Mouse (Mus musculus): Measurements from ENCODE around the gene Ghr. TPM values are rescaled to one million over a fixed set of nuclear protein-coding genes. Genes with fewer than 3 reads are reported as not detected.

Gene Ghr
- total RNA-seq, 2 experiments from 2014 or later, result 12.6 to 13.8 TPM

- no peak for DNase-seq (ENCODE audit: low spot score in 2 of 2)
Measured at GRCm38 (mm10) chr15:3536309-3536900, 46.9 kb downstream of the Ghr start.

DNA sequence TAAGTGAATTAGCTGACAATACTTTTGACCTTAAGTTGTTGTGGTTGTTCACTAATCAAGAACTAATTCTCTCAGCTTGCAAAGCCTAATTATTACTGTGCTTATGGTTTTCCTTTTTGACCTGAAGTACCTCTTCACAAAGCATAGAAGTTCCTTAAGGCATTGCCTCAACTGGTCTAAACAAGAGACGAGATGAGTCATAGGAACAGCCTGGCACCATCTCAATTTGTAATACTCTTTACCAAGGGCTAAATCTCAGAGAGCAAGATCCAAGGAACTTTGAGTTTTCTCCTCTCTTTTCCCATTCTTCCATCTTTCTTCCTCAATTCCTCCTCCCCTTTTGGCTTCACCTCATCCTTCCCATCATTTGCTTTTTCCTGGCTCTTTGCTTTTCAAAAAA, 69.3 kb downstream of the Ghr start:
- DNase-seq (ENCODE audit: low spot score in 2 of 2), result no peak

- no peak for DNase-seq (ENCODE audit: low spot score in 2 of 2)
Measured at GRCm38 (mm10) chr15:3512380-3512779, 70.9 kb downstream of the Ghr start.

GRCm38 (mm10) chr15:3511639-3512171, 71.6 kb downstream of the Ghr start:
- no peak for DNase-seq (ENCODE audit: low spot score in 2 of 2)

DNA sequence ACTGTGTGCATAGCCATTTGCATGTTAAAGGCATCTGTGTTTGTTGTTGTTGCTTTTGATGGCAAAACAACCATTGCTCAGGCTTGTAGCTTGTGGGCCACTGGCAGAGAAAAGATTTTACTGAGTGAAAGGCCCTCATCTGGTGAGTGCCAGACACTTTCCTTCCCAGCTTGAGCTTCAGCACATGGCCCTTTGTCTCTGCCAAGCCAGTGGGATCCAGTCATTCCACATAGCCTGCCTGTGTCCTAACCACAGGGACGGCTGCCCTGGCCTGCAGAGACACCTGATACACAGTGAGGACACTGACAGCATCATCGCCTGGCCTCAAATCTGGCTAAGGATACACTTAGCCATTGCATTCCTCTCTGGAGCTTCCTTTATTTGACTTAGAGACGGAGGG, 74.2 kb downstream of the Ghr start:
- DNase-seq (ENCODE audit: low spot score in 2 of 2), result no peak

- DNase-seq (ENCODE audit: low spot score in 2 of 2), result no peak
Measured at GRCm38 (mm10) chr15:3507329-3507728, 76.0 kb downstream of the Ghr start.

- no peak for DNase-seq (ENCODE audit: low spot score in 2 of 2)
Measured at GRCm38 (mm10) chr15:3504700-3505099, 78.6 kb downstream of the Ghr start.

DNA sequence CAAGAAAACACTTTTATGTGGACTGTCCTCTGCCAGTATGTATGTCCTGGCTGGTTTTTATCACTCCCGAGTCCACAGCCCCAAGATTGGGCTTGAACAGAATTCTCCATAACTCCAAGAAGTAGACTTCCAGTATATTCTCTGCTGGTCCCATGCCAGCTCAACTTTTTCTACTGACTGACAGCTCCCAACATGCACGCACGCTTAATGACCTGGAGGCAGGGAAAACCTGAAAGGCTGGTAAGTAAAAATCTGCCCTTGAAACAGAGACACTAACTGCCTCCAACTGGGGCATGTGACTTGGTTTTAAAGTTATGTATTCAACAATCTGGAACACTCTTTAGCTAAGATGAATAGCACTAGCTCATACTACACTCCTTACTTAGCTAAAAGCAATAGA, 81.6 kb downstream of the Ghr start:
- no peak for DNase-seq (ENCODE audit: low spot score in 2 of 2)

DNA sequence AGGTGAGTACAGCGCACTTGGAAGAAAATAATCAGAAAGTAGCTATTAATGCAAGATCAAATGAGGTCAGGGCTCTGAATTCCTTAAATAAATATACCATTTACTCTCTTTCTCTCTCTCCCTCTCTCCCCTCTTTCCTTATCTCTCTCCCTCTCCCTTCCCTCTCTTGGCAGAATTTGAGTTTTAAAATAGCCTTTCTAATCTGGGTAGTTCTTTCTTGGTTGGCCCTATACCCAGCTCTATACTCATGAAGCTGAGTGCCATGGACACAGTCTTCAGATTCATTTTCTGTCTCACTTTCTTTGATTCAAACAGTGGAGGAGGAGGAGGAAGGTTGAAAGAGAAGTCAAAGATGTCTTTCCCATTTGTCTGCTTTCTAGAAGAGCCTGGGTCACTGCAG, 84.3 kb downstream of the Ghr start:
- no peak for DNase-seq (ENCODE audit: low spot score in 2 of 2)

DNA sequence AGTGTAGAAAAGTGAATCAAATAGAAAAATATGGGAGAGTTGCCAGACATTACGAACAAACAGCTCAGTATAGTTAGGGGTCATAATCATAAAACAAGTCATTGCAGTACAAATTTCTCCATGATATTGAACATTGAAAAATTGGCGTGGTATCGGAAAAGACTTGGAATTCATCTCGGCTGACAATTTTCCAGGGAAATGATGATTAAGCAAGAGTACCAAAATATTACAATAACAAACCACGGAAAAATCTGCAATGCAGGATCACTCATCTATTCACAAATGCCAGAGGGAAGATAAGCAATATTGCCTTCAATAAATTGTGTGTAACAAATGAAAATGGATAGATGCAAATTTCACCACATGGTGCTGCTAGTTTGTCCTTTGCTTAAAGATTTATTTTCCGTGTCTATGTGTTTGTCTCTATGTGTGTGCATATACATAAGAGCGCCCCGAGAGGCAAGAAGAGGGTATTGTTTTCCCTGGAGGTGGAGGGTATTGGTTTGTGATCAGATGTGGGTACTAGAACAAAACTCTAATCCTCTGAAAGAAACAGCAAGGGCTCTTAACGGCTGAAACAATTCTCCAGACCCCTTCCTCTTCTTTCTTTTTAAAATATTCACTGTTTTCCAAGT, 85.2 kb downstream of the Ghr start:
- no peak for DNase-seq (ENCODE audit: low spot score in 2 of 2)

- no peak for DNase-seq (ENCODE audit: low spot score in 2 of 2)
Measured at GRCm38 (mm10) chr15:3490868-3491267, 92.4 kb downstream of the Ghr start.

DNA sequence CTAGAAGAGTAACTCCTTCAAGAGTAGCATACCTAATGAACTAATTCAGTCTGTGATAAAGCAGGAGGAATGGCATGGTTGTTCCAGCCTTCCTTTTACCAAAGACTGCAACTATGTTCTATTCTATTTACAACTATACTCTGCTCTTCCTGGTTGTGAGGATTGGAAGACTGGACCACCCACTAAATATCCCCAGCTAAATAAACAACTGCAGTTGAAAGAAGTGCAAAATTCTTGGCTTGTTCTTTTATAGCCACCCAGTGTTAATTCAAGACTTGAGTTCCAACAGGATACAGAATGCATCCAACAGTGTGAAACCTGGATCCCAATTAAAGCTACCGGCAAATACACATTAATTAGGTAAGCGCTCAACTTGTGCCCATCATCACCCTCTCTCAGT, 93.3 kb downstream of the Ghr start:
- no peak for DNase-seq (ENCODE audit: low spot score in 2 of 2)

DNA sequence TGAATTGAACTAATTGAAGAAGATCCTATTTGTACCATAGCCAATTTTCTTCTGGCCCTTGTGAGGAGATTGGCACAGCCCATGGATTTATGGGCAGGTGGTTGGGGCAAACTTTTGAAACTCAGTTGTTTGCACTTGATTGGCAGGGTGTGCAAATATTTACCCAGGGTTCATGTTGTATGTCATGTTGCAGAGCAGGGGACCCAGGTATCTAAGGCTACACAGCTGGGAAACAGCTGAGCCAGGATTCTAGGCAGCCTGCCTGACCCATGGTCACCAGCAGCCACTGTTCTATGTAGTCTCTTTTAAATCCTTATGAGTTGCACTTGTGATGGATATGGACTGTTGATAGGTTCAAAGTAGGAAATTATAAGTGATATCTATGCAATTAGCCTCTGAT, 94.1 kb downstream of the Ghr start:
- no peak for DNase-seq (ENCODE audit: low spot score in 2 of 2)

DNA sequence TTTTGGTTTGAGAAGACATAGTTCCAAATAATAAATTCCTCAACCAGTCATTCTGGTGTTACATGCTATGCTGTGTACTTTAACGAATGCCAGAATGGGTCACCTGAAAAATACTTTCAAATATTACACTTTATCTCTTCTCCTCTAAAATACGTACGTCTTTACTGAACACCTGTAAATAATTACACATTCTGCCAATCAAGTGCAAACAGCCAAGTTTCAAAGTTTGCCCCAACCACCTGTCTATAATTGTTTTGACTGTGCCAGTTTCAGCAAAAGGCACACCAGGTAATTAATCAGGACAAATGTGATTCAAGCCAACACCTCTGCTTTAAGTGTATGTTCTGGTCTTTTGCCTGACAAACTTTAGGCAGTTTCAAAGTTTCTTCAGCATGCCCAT, 94.7 kb downstream of the Ghr start:
- no peak for DNase-seq (ENCODE audit: low spot score in 2 of 2)

DNA sequence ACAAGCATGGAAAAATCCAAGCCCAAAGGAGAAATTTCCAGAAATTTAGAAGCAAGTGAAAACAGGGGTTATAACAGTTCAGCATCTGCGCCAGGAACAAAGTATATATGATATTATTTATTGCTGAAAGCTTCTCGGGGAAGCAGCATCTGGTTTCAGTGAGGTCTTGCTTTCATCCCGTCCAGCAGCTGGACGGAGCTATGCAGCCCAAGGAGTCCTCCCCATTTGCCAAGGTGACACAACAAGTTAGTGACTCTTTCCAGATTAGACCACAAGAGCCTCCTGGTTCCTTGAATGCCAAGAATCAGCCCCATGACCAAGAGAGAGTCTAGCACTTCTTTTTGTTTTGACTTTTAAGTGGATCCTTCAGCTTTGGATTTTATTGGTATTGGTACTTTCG, 96.6 kb downstream of the Ghr start:
- no peak for DNase-seq (ENCODE audit: low spot score in 2 of 2)

GRCm38 (mm10) chr15:3485367-3485766, 97.9 kb downstream of the Ghr start:
- no peak for DNase-seq (ENCODE audit: low spot score in 2 of 2)

DNA sequence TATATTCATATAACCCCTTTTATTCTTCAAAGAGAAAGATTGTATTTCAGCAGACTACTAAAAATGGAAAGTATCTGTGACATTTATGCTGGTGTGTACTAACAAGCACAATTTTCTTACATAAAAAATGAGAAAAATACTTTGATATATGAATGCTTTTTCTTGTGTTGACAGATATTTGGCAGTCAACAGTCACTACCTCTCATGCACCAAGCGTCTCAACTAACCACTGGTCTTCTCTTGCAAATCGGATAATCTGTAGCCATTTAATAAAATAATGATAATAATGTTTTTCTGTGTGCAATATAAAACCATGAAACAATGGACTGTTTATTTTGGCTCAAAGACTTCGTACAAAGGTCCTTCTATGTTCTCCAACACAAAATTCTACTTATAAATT, 99.8 kb downstream of the Ghr start:
- no peak for DNase-seq (ENCODE audit: low spot score in 2 of 2)

- no peak for DNase-seq (ENCODE audit: low spot score in 2 of 2)
Measured at GRCm38 (mm10) chr15:3469230-3469629, 114.1 kb downstream of the Ghr start.

GRCm38 (mm10) chr15:3466608-3467007, 116.7 kb downstream of the Ghr start:
- no peak for DNase-seq (ENCODE audit: low spot score in 2 of 2)

- DNase-seq (ENCODE audit: low spot score in 2 of 2), result no peak
Measured at GRCm38 (mm10) chr15:3464754-3465153, 118.5 kb downstream of the Ghr start.

DNA sequence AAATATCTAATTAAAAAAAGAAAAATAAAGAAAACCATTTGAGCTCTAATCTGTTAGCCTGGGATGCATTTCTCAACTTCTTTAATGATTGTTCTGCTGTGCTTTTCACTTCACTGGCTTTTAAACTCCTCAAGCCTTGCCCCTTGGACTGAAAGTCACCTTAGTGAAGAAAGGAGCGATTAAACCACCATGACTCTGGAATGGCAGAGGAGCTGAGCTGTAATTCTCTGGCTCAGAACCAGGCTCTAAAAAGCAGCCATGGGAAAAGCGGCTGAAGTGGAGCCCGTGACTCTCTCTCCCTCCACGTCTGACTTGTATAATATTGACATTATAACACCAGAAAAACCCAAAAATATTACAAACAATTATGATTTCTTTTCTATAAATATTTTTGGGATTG, 126.7 kb downstream of the Ghr start:
- DNase-seq (ENCODE audit: low spot score in 2 of 2), result no peak

DNA sequence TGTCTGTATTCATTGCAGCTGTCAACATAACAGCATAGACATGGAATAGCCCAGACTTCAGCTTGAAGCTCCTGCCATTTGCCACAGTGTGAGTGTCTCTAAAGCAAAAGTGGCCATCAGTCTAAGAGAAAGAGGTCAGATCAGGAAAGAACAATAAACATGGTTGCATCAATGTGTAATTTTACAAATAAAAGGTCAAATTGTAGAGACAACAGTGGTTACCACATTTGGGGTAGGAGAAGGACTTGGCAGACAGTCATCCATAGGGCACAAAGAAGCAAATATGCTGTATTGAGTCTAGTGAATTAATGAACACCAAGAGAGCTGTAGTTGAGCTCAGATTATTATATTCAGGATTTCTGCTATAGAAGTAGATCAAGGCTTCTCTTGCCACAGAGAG, 127.7 kb downstream of the Ghr start:
- no peak for DNase-seq (ENCODE audit: low spot score in 2 of 2)

DNA sequence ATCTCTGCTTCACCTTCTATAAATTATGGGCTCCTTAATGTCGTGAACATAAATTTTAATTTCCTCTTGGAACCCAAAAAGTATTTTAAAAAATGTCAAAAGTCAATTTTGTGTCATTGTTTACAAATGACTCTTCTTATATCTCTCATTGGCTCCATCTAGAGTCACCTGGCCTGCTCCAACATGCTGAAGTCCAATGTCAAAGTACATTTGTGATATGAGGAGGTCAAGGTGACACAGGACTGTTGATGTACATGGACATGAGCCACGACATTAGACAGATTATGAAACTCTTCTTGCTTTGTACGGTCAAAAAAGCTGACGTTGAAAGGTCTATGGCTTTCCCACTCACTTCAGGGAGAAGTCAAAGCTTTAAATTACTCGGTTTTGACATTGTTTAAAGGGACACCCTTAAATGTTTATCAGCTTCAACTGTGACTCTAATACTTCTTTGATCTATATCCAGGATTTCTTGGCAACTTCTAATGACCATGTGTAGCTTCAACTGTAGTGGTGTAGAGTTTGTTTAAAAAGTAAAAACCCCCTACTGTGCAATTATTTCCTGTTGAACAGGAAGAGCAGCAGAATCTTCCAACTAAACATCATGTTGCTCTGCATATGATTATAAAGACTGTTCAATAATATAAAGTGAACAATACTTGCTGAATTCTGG, 131.1 kb downstream of the Ghr start:
- no peak for DNase-seq (ENCODE audit: low spot score in 2 of 2)
